Mouse (Mus musculus) lung, adult 2 months (tissue): ENCODE measurements around the gene Pax6.

Source experiments
- CTCF ChIP-seq: fragments of 200-500 bp; IDR thresholded peaks from 2 replicates; pipeline ENCODE4 v1.5.1; 2011; ENCODE audit warnings: mild to moderate bottlenecking, low read length, control low read depth; ENCODE audit not compliant: insufficient read depth
- POLR2A ChIP-seq: fragments of 200-500 bp; IDR thresholded peaks from 2 replicates; pipeline ENCODE4 v1.6.1; 2011; ENCODE audit warnings: low read depth, mild to moderate bottlenecking, control low read depth, low read length, borderline replicate concordance; ENCODE audit errors: extremely low read depth

GRCm38 (mm10) chr2:105659350-105659749 lies 9.3 kb upstream of the Pax6 start:
- TF ChIP-seq CTCF (no peak), POLR2A (no peak)
